Mouse (Mus musculus): ENCODE measurements around the gene Hes6. TPM values are rescaled to one million over a fixed set of nuclear protein-coding genes. Genes with fewer than 3 reads are reported as not detected.

Hes6 gene
- polyA plus RNA-seq, 1 experiment = 9.2 TPM

DNA sequence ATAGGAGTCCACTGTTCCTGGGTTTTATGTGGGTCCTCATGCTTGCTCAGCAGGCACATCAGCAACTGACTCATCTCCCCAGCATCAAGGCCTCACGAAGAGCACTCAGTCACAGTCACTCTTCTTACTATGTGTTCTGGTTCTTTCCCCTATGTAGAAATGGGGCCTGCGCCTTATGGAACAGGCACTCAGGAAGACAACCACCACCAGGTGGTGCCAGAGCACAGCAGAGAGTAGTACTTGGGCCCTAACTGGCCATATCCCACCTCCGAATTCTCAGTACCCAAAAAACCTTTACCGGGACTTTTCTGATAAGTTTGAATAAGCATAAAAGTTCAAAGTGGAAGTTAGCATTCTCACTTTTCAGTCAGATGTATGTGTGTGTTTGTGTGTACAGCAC, 14.8 kb upstream of the Hes6 start:
- H3K4me3 ChIP-seq (ENCODE audit: insufficient read depth, low read length) = no peak overlapping the region
- H3K4me1 ChIP-seq (ENCODE audit: control insufficient read depth, insufficient read depth, low read length) = no peaks in the 10 kb centered on the region
- no peak overlapping the region for H3K27ac ChIP-seq (ENCODE audit: insufficient read depth, low read length)
- no peak for TF ChIP-seq POLR2A (IDR thresholded peaks at IDR 0.05; ENCODE audit: low read depth, low read length)
- TF ChIP-seq CTCF (IDR thresholded peaks at IDR 0.05; ENCODE audit: borderline replicate concordance, insufficient read depth, low read length) = peak; percentile 86

DNA sequence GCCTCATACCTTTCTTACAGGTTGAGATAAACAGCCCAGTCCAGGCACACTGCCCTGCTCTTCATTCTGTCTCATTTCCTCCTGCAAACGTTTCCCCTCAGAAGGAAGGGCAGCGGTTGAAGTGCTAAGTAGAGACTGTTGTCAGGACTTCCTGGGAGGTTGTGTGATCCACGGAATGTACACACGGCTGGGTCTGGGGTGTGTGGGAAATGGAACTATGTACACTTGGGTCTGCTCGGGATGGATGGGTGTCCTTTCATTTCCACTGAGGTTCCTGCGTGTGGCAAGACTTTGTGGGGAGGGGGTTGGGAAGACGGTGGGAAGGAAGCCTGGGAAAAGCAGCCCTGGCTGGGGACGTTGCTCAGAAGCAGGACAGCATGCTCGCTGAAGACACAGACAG, 12.6 kb upstream of the Hes6 start:
- no peak overlapping the region for H3K4me3 ChIP-seq (ENCODE audit: insufficient read depth, low read length)
- no peak overlapping the region for H3K27ac ChIP-seq (ENCODE audit: insufficient read depth, low read length)
- TF ChIP-seq POLR2A (IDR thresholded peaks at IDR 0.05; ENCODE audit: low read depth, low read length) (no peak), CTCF (IDR thresholded peaks at IDR 0.05; ENCODE audit: borderline replicate concordance, insufficient read depth, low read length) (no peak)

DNA sequence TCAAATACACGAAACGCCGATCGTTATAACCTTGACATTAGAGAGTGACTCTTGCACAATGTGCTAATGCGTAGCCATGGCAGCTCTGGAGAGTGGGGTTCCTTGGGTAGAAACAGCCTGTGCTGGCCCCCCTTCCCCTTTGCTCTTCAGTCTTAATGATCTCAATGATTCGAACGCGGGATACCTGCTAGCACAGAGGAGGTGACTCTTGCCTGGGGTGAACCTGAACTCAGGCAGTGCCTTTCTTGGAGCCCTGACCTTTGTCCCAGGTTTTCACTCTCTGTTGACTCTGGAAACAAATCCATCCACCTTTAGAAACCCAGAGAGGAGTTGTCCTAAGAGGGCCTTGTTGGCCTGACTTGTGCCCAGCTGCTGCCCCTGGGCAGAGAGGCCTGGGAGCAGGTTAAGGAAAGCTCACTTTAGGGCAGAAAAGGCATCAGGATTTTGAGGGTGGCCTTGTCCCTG, 6.8 kb upstream of the Hes6 start:
- no peak for TF ChIP-seq CTCF (IDR thresholded peaks at IDR 0.05; ENCODE audit: borderline replicate concordance, insufficient read depth, low read length)
- TF ChIP-seq POLR2A (IDR thresholded peaks at IDR 0.05; ENCODE audit: low read depth, low read length) = no peak
- Histone ChIP-seq H3K4me3 (ENCODE audit: insufficient read depth, low read length) (no peak overlapping the region), H3K4me1 (ENCODE audit: control insufficient read depth, insufficient read depth, low read length) (no peaks in the 10 kb centered on the region), H3K27ac (ENCODE audit: insufficient read depth, low read length) (no peak overlapping the region)

More for the DNA sequence above, 12.6 kb upstream of the Hes6 start:
- H3K4me1 ChIP-seq (ENCODE audit: control insufficient read depth, insufficient read depth, low read length) = no peaks in the 10 kb centered on the region

DNA sequence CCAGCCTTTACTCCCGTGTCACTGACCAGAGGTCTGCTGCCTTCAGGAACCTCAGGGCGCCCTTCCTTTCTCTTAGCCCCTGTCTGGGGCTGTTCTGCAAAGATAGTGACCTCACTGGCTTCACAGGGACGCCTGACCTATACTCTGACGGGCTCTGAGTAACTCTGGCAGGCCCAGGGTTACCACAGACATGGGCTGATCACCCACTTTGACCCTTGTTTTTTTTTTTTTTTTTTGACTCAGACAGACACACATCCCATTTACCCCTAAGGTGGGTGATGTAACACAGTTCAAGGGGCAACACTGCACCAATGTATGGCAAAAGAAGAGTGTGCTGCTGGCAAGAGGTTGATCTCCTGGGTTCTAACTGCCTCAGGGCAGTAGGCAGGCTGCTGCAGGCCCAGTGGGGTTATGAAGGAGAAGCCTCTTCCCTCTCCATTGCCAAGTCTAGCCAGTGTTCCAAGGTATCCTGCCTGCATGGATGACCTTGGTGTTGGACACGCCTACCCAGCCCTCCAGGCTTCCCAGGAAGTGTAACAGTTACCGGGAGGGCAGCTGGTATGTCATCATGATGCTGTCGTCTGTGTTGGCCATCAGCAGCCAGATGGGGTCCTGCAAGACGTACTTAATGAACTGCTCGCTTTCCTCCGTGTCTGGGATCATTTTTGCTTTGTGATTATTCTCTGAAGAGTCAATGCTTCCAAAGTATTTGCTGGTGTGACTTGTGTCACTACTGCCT, 6.2 kb upstream of the Hes6 start:
- TF ChIP-seq CTCF (IDR thresholded peaks at IDR 0.05; ENCODE audit: borderline replicate concordance, insufficient read depth, low read length) = no peak
- no peak for TF ChIP-seq POLR2A (IDR thresholded peaks at IDR 0.05; ENCODE audit: low read depth, low read length)
- H3K4me3 ChIP-seq (ENCODE audit: insufficient read depth, low read length) = no peak overlapping the region
- no peak overlapping the region for H3K27ac ChIP-seq (ENCODE audit: insufficient read depth, low read length)
- no peaks in the 10 kb centered on the region for H3K4me1 ChIP-seq (ENCODE audit: control insufficient read depth, insufficient read depth, low read length)

DNA sequence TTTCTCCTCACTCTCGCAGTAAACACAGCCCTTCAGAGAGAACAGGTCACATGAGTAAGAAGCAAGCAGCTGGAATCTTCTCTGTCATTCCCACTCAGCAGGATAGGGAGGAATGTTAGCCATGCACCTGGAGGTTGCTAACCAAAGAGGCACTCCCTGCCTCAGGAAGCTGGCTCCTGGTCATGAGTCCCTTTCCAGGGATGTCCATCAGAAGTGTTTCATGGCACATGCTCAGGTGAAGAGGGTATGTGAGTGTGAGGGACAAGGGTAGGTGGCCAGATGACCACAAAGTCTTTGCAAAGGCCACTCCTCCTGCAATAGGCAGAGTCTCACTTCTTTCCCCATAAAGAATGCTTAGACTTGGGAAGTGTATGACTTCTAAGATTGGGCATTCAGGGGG, 4.2 kb upstream of the Hes6 start:
- Histone ChIP-seq H3K27ac (ENCODE audit: insufficient read depth, low read length) (no peak overlapping the region), H3K4me3 (ENCODE audit: insufficient read depth, low read length) (no peak overlapping the region), H3K4me1 (ENCODE audit: control insufficient read depth, insufficient read depth, low read length) (no peaks in the 10 kb centered on the region)
- TF ChIP-seq CTCF (IDR thresholded peaks at IDR 0.05; ENCODE audit: borderline replicate concordance, insufficient read depth, low read length) = no peak
- TF ChIP-seq POLR2A (IDR thresholded peaks at IDR 0.05; ENCODE audit: low read depth, low read length) = no peak

DNA sequence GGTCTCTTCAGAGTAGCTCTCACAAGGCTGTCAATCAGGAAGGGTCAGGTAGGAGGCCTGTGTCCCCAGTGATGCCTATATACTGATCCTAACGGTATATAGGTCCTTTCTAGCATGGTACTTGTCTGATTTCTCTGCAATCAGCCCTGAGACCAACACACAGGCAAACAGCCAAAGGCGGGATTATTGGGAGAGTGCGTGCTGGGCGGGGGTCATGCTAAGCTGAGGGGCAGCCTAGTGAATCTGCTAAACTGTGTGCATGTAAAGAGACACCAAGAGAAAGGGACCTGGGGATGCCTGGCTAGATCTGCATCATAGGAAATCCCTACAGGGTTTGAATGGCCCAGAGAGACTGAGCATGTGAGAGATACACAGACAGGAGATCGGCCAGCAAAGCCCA, 1.5 kb upstream of the Hes6 start:
- no peak for TF ChIP-seq POLR2A (IDR thresholded peaks at IDR 0.05; ENCODE audit: low read depth, low read length)
- TF ChIP-seq CTCF (IDR thresholded peaks at IDR 0.05; ENCODE audit: borderline replicate concordance, insufficient read depth, low read length) = no peak
- 0 out of 2 replicates have a peak, but pooled peaks cover 2% of the 10 kb centered on the region for H3K4me1 ChIP-seq (ENCODE audit: control insufficient read depth, insufficient read depth, low read length)
- H3K4me3 ChIP-seq (ENCODE audit: insufficient read depth, low read length) = no peak overlapping the region
- no peak overlapping the region for H3K27ac ChIP-seq (ENCODE audit: insufficient read depth, low read length)

DNA sequence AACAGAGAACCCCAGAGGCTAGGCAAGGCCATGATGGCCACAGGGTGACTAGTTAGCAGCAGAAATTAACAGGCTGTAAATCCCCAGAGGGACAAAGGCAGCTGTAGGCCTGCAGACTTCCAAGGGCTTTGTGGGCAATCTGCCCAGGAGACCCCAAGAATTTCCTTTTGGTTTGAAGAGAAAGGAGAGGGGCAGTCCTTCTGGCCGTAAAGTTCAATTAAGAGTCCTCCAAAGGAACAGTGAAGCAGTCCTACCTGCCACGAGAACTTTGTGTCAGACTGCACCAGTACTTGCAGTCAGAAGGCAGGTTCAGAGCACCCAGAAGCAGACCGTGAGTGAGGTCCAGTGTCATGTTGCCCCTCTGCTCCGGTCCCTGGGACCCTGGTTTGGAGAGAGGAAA, 1.1 kb upstream of the Hes6 start:
- H3K4me3 ChIP-seq (ENCODE audit: insufficient read depth, low read length) = no peak overlapping the region
- H3K27ac ChIP-seq (ENCODE audit: insufficient read depth, low read length) = no peak overlapping the region
- TF ChIP-seq POLR2A (IDR thresholded peaks at IDR 0.05; ENCODE audit: low read depth, low read length) = no peak
- TF ChIP-seq CTCF (IDR thresholded peaks at IDR 0.05; ENCODE audit: borderline replicate concordance, insufficient read depth, low read length) = no peak
- H3K4me1 ChIP-seq (ENCODE audit: control insufficient read depth, insufficient read depth, low read length) = 0 out of 2 replicates have a peak, but pooled peaks cover 2% of the 10 kb centered on the region

DNA sequence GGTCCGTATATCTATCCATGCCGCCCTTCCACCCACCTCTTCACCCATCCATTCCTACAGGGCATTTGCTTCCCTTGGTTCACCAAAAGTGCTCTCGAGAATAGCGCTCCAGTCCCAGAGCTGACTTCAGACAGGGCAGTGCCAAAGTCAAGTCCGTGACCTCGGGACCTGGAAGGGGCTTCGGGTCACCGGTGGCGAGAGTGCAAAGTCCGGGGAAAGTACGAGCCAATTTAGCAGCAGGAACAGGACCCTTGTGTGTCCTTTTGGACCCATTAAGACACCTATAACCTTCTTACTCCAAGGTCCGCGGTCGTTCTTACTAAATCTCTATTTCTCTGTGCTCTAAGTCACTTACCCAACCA, 321 bp downstream of the Hes6 start:
- Histone ChIP-seq H3K4me1 (ENCODE audit: control insufficient read depth, insufficient read depth, low read length) (0 out of 2 replicates have a peak, but pooled peaks cover 2% of the 10 kb centered on the region), H3K27ac (ENCODE audit: insufficient read depth, low read length) (no peak overlapping the region), H3K4me3 (ENCODE audit: insufficient read depth, low read length) (peak overlapping the region; percentile 39)
- TF ChIP-seq CTCF (IDR thresholded peaks at IDR 0.05; ENCODE audit: borderline replicate concordance, insufficient read depth, low read length) = no peak
- TF ChIP-seq POLR2A (IDR thresholded peaks at IDR 0.05; ENCODE audit: low read depth, low read length) = no peak

DNA sequence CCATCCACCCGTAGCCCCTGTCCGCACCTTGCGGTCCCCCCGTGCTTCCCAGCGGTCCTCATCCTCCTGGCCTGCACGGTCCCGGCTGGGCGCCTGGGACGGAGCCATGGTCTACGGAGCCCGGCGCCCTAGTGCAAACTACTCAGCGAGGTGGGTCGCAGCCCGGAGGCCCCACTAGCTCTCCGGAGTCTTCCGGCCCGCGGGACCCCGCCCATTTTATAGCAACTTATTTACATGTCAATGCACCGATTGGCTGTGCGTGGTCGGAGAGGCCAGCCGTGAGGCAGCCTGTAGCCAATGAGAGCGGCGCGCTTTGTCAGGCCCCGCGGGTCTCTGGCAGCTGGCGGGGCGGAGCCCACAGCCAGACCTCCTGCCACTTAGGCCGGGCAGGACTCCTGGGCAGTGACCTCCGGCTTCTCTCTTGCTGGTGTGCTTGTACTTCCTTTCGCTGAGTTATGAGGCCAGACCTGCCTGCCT, 770 bp downstream of the Hes6 start:
- Histone ChIP-seq H3K27ac (ENCODE audit: insufficient read depth, low read length) (no peak overlapping the region), H3K4me1 (ENCODE audit: control insufficient read depth, insufficient read depth, low read length) (0 out of 2 replicates have a peak, but pooled peaks cover 2% of the 10 kb centered on the region), H3K4me3 (ENCODE audit: insufficient read depth, low read length) (peak overlapping the region; percentile 70)
- TF ChIP-seq POLR2A (IDR thresholded peaks at IDR 0.05; ENCODE audit: low read depth, low read length) = peak; percentile 87
- TF ChIP-seq CTCF (IDR thresholded peaks at IDR 0.05; ENCODE audit: borderline replicate concordance, insufficient read depth, low read length) = no peak

DNA sequence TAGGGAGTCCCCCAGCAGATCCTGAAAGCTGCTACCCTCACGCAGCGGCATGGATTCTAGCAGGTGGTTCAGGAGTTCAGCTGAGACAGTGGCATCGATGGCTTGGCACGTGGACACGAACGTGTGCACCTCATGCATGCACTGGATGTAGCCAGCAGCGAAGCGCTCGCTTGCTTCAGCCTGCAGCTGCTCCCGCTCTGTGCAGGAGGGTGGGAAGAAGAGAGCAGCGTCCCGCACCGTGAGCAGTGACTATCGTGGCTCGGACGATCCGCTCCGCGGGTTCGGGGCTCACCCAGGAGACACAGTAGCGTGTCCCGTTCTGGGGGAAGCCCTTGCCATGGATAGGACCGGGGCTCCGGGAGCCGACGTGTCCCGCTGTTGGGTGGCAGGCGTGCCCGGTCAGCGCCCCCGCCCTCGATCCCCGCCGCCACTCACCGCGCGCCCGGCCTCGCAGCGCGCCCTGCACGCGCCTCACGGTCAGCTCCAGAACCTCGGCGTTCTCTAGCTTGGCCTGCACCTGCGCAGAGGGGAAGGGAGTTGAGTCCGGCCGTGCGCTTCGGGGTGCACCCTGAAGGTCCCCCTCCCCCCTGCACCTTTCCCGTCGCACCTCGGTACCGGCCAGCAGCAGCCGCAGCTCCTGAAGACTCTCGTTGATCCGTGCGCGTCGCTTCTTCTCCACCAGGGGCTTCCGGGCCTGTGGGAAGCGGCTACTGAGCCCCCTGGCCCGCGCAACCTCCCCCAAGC, 1.4 kb downstream of the Hes6 start:
- H3K27ac ChIP-seq (ENCODE audit: insufficient read depth, low read length) = no peak overlapping the region
- H3K4me1 ChIP-seq (ENCODE audit: control insufficient read depth, insufficient read depth, low read length) = 0 out of 2 replicates have a peak, but pooled peaks cover 2% of the 10 kb centered on the region
- H3K4me3 ChIP-seq (ENCODE audit: insufficient read depth, low read length) = peak overlapping the region; percentile 70
- TF ChIP-seq CTCF (IDR thresholded peaks at IDR 0.05; ENCODE audit: borderline replicate concordance, insufficient read depth, low read length) (no peak), POLR2A (IDR thresholded peaks at IDR 0.05; ENCODE audit: low read depth, low read length) (no peak; the same call in 1 of the 2 replicates)

Data from embryonic fibroblast, embryonic 13.5 days (primary cell).